Mouse (Mus musculus) embryo, embryonic 10.5 days (tissue): ENCODE measurements around the gene Rplp0.

Source experiments
- DNase-seq: peaks from one replicate; pipeline ENCODE4 v3.0.0-alpha.2; 2015; ENCODE audit warnings: low spot score

Gene Rplp0

DNA sequence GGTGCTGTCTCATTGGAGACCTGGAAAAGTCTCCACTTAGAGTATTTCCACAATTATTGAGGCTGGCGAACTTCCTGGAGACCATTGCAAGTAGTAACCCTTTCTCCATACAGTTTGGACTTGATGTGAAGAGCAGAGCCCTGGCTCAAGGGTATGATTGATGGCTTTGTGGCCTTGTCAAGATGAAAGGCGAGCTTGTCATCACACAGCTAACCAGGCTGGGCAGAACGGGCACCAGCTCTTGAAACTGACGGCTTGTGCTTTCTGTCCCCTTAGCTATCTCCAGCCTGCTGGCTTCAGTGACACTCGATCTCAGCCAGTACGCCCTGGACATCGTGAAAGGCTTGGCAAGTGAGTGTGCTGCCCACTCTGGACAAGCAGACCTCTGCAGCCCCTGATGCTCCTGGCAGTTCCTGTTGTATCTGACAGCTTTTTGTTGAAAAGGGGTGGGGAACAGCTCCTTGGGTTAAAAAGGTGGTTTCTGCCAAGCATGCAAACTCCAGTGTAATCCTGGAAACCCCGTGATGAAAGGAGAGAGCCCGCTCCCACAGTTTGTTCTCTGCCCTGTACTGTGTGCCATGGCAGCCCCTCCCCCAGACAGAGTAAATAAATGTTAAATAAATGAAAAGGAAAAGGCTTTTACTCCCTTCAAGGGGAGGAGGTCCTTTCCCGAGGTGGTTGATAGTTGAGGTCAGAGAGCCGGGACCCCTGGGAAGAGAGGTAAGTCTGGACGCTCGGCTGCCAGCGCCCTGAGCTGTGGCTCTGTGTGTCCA lies 21.1 kb downstream of the Rplp0 start:
- no peak for DNase-seq

DNA sequence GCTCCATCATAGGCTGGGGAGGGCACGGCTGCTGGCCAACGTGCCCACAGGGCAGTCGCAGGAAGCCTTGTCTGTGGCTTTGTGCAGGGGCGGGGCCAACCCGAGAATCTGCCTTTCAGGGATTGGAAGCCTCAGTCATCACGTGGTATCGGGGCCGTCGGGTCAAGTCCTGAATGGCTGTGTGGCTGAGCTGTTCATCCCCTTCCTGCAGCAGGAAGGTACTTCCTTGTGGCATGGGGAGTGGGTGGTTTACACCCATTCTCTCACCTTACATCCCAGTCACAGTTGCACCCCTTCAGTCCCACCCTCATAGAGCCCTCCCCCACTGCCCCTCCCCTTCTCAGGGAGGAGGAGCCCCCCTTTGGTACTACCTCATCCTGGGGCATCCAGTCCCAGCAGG lies 22.4 kb downstream of the Rplp0 start:
- no peak for DNase-seq

DNA sequence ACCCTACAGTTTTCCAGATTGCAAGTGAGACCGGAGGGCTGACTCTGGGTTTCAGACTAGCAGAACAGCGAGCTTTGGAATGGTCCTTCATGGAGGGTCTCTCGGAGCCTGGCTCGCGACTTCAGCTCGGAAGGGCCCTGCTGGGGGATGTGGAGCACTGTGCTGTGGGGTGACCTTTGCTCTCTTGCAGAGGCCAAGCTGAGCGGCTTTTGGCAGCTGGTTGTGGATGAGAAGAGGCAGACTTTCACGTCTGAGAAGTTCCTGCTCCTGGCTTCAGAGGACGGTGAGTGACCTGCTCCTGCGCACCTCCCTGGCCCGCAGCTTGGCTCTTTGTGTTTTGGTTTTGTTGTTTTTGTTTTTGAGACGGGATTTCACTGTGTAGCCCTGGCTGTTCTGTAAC lies 26.3 kb downstream of the Rplp0 start:
- no peak for DNase-seq

DNA sequence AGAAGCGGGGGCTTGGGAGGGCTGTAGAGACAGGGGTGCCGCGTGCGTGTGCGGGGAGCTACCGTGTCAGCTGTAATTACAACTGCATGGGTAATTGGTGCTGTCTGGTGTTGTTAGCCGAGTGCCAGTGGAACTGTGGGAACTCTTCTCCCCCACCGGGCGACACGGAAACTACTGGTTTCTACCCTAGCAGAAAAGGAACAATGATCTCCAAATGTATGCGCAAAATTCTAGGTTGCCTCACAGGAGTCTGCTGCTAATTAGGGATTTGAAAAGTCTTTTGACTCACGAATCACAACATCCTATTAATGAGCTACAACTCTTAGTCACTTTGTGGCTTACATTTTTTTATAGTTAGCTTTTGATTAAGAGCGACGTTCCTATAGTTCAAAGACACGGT lies 26.9 kb downstream of the Rplp0 start:
- DNase-seq = no peak

DNA sequence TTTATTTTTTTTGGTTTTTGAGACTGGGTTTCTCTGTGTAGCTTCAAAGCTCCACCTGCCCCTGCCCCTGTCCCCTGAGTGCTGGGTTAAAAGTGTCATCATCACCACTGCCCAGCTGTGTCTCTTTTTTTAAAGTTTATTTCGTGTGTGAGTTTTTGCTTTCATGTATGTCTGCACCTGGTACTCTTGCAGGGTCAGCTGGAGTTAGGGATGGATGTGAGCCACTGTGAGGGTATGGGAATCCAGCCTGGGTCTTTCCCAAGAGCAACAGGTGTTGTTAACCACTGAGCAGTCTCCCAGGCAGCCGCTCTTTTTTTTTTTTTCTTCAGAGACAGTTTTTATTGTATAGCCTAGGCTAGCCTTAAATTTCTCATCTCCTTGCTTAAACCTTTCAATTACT lies 27.5 kb downstream of the Rplp0 start:
- no peak for DNase-seq

DNA sequence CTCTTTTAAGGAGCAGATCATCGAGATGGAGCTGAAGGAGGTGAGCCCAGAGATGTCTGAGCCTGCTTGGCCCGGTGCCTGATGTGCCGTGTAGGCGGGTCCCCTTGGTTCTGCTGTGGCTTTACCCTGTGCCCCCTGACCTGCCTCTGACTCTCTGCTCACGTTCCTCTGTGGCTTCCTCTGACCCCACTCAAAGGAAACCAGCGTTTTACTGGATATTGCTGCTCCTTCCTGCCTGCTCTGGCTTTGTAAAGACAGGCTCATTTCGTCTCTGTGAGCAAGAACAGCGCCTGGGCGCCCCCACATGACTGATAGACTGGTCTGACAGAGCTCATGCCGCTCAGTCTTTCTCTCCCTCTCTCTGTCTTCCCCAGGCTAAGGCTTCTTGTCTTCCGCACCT lies 31.8 kb downstream of the Rplp0 start:
- no peak for DNase-seq

DNA sequence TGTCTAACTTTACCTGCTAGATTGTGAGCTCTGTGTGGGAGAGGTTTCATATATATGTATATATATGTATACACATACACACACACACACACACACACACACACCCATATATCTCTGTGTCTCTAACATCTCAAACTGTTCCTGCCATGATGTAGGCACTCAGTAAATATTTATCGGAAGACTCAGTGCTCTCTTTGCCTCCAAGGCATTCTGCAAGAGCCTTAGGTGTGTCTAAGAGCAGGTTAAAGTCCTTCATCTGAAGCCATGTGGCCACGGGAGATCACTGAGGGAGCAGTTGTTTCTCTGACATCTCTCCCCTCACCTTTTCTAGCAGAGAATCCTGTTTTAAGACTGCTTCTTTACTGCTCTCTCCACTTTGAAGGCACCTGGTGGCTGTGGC lies 32.2 kb downstream of the Rplp0 start:
- no peak for DNase-seq

DNA sequence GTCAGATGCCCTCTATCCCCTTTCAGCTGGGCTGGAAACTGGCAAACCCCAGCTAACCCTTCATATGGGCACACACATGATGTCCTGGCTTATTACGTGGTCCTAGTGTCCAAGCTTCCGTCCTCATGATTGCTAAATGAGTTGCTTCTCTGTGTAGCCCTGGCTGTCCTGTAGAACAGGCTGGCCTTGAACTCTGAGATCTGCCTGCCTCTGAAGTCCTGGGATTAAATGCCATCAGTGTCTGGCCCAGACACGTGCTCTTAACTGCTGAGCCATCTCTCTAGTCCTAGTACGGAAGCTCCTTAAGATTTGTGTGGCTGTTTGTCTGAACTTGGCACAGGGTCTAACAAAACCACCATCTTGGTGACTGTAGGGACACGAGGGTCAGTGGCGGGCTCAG lies 44.3 kb downstream of the Rplp0 start:
- no peak for DNase-seq

DNA sequence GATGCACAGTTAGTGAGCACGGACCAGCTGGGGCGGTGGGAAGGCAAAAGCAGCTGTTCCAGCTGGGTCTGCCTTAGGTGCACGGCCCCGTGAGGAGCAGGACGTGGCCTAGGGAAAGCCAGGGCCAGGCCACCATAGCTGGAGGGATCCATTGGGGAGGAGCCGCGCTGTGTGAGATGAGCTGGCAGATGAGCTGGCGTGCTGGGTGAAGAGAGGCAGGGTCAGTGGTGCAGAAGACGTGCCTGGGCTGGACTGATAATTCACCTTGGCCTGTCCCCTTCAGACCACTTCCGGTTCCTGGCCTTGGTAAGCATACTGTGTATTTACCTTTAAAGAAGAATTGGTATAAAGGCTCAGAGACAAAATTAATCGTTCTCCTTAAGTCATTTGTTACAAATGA lies 52.3 kb downstream of the Rplp0 start:
- no peak for DNase-seq
